Mouse (Mus musculus) ES-Bruce4 (cell line): Measurements from ENCODE around the gene Usp4.

ENCODE experiments used
- CTCF ChIP-seq: IDR thresholded peaks from one replicate; pipeline ENCODE4 v1.8.1; 2011; ENCODE audit warnings: low read depth, low read length
- EP300 ChIP-seq: IDR thresholded peaks from 2 replicates; pipeline ENCODE4 v1.6.1; 2011; ENCODE audit warnings: low read depth, low read length; ENCODE audit not compliant: insufficient read depth
- POLR2A ChIP-seq: IDR thresholded peaks from one replicate; pipeline ENCODE4 v1.8.1; 2011; ENCODE audit warnings: low read length; ENCODE audit not compliant: insufficient read depth

DNA sequence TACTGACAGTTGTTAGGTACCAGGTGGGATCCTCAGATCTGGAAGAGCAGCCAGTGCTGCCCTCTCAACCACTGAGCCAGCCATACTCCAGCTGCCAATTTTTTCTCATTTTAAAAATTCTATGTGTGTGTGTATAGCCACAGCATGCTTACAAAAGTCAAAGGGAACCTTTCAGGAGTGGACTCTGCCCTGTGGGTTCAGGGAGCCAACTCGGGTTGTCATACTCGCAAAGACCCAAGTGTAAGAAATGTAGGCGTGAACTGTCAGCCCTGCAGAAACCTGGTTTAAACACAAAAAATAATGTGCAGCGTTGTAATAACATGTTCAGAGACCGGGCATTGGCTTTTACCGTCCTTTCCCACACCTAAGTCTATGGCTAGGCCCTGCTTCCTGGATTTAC is 46.5 kb downstream of the Usp4 start:
- TF ChIP-seq CTCF, result no peak
- no peak for TF ChIP-seq POLR2A
- TF ChIP-seq EP300, result no peak
